Mouse (Mus musculus) lung, postnatal 0 days (tissue): ENCODE results near the gene Ppp1r9a. TPM values are rescaled to one million over a fixed set of nuclear protein-coding genes. Genes with fewer than 3 reads are reported as not detected.

Source experiments
- ATAC-seq: fragments of 200-750 bp; cut with Nextera tagmentation; 2 replicates; pipeline ENCODE4 v1.8.0; 2017; ENCODE audit warnings: moderate library complexity
- DNase-seq: peaks from one replicate; pipeline ENCODE4 v3.0.0-alpha.2; 2016; ENCODE audit warnings: low spot score
- H3K27ac ChIP-seq: fragments of 300-500 bp; sonication (generic); 2 replicates; pipeline ENCODE4 v1.5.1; 2014; ENCODE audit warnings: antibody characterized with exemption, mild to moderate bottlenecking, low read length, mixed read lengths
- H3K27me3 ChIP-seq: fragments of 300-500 bp; sonication (generic); replicated peaks from 2 replicates; pipeline ENCODE4 v1.6.1; 2014; ENCODE audit warnings: low read length, mixed read lengths; ENCODE audit not compliant: insufficient read depth
- H3K36me3 ChIP-seq: fragments of 300-500 bp; sonication (generic); 2 replicates; pipeline ENCODE4 v1.6.1; 2014; ENCODE audit warnings: low read length, mixed read lengths; ENCODE audit not compliant: insufficient read depth
- H3K4me1 ChIP-seq: fragments of 300-500 bp; sonication (generic); 2 replicates; pipeline ENCODE4 v1.6.1; 2014; ENCODE audit warnings: antibody characterized with exemption, low read depth, low read length, mixed read lengths; ENCODE audit not compliant: insufficient read depth
- H3K4me2 ChIP-seq: fragments of 300-500 bp; sonication (generic); replicated peaks from 2 replicates; pipeline ENCODE4 v1.6.1; 2014; ENCODE audit warnings: low read depth, mild to moderate bottlenecking, low read length, moderate library complexity, mixed read lengths
- H3K4me3 ChIP-seq: fragments of 300-500 bp; sonication (generic); 2 replicates; pipeline ENCODE4 v1.5.1; 2014; ENCODE audit warnings: low read depth, low read length
- H3K9ac ChIP-seq: fragments of 300-500 bp; sonication (generic); replicated peaks from 2 replicates; pipeline ENCODE4 v1.6.1; 2014; ENCODE audit warnings: low read depth, mild to moderate bottlenecking
- H3K9me3 ChIP-seq: fragments of 300-500 bp; sonication (generic); 2 replicates; pipeline ENCODE4 v1.6.1; 2016; ENCODE audit warnings: low read length, mixed read lengths
- CTCF ChIP-seq: IDR thresholded peaks from 2 replicates; pipeline ENCODE4 v1.5.1; 2016; ENCODE audit warnings: antibody characterized with exemption, mild to moderate bottlenecking
- EP300 ChIP-seq: IDR thresholded peaks from 2 replicates; pipeline ENCODE4 v1.6.1; 2016; ENCODE audit warnings: antibody characterized with exemption, mild to moderate bottlenecking, control low read depth
- WGBS: fragments of 180-500 bp; shearing (Covaris S2); extraction: QIAGEN DNeasy Blood & Tissue Kit; methylation state at CpG from one replicate; pipeline ENCODE4 v1.1.7; 2014; 5-methylcytosine and 5-hydroxymethylcytosine counted together
- polyA plus RNA-seq: library from polyadenylated mRNA; unstranded; fragments of >200 nt; fragmentation: Nextera tagmentation; extraction: Ambion mirVana; gene quantifications from 2 replicates; pipeline ENCODE4 v1.2.1, GENCODE M21; 2015

Gene Ppp1r9a
- polyA plus RNA-seq, 1 experiment from 2014 or later, result 11.2 TPM

DNA sequence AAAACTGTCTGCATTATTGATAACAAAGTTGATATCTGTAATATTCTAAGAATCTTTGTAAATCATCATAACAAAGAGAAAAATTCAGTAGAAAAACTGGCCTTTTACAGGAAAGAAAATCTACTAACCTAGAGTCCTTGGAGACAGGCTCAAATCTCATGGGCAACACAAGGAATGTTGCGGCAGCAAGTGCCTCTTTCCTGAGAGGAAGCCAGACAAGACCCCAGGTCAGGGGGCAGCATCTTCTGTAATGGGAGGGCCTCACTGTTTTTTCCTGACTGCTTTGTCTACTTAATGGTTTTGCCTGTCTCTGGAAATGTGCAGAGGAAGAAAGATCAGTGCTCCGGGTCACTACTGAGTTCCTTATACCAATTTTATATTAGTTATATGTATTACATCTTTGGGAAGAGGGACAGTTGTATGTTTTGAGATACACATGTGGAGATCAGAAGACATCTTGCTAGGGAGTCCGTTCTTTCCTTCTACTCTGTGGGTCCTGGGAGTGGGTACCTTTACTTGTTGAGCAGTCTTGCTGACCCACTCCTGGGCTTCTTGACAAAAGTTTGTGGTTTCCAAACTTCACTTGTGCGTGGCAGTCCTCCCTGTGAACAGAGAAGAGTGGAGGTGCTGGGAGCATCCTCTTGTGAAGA lies 151.9 kb downstream of the Ppp1r9a start:
- WGBS, result 71% methylated on average over 4 of the region's 4 CpGs
- Histone ChIP-seq H3K36me3 (no peaks in the 10 kb centered on the region), H3K4me2 (no peak overlapping the region), H3K27ac (no peak overlapping the region), H3K27me3 (no peaks in the 10 kb centered on the region), H3K9ac (no peak overlapping the region), H3K4me3 (no peak overlapping the region), H3K9me3 (no peaks in the 10 kb centered on the region), H3K4me1 (no peaks in the 10 kb centered on the region)
- ATAC-seq, result no peak
- no peak for DNase-seq
- TF ChIP-seq EP300, result no peak
- no peak for TF ChIP-seq CTCF

DNA sequence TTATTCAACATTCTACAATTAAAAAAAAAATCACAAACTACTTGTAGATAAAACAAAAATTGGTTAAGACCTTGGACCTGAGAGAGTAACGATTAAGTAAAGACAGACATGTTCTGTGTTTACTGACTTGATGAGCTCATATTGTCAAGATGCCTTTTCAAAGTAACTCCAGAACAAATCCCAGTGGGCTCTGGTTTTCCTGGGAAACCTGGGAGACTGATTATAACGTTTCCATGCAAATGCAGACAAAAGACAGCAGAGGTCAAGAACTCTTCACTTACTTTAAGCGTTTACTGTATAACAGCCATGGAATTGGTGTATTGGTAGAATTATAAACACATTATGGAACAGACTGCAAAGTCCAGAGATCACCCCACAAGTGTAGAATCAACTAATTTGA lies 172.0 kb downstream of the Ppp1r9a start:
- no peak for DNase-seq
- Histone ChIP-seq H3K9ac (no peak overlapping the region), H3K9me3 (no peaks in the 10 kb centered on the region), H3K4me2 (no peak overlapping the region), H3K4me1 (no peaks in the 10 kb centered on the region), H3K36me3 (no peaks in the 10 kb centered on the region), H3K27ac (no peak overlapping the region), H3K4me3 (no peak overlapping the region), H3K27me3 (no peaks in the 10 kb centered on the region)
- WGBS, result 70% methylated on average over 3 of the region's 3 CpGs
- ATAC-seq, result no peak
- no peak for TF ChIP-seq EP300
- TF ChIP-seq CTCF, result no peak

DNA sequence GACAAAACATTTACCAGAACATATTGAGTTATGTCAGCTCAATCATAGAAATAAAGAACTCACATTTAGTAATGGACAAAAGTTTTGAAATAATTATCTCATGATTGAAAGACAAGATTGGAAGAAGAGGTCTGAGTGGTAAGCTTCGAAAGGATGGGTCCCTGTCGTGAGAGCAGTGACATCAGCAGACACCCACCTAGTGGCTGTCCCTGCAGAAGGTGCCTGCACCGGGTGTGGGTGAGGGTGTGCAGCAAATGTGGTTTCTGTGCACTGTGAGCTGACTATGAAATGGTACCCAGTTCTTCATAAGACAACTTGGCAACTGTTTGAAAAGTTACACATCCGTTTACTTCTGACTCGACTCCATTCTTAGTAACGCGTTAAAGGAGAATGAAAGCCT lies 173.0 kb downstream of the Ppp1r9a start:
- ATAC-seq (no peak), DNase-seq (no peak)
- WGBS, result 77% methylated on average over 7 of the region's 7 CpGs
- Histone ChIP-seq H3K9ac (no peak overlapping the region), H3K9me3 (no peaks in the 10 kb centered on the region), H3K27ac (no peak overlapping the region), H3K27me3 (no peaks in the 10 kb centered on the region), H3K36me3 (no peaks in the 10 kb centered on the region), H3K4me3 (no peak overlapping the region), H3K4me1 (no peaks in the 10 kb centered on the region), H3K4me2 (no peak overlapping the region)
- TF ChIP-seq EP300 (no peak), CTCF (no peak)

DNA sequence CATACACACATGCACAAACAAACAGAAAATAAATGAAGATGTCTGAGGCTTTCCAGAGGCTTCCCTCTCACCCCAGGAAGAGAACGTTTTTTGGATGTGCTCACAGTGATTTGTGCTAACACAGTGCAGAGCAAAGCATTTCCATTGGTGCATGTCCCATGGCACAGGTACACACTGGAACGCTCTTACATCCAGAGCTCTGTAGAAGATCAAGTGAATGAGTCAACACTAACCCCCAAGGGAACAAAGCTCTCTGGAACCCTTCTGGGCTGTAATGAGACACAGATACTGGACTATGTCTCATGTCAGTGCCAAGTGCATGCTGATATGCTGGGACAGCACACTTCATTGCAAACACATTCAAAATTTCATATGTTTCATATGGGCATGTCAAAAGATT lies 175.3 kb downstream of the Ppp1r9a start:
- H3K36me3 ChIP-seq, result no peaks in the 10 kb centered on the region
- no peaks in the 10 kb centered on the region for H3K4me1 ChIP-seq
- no peaks in the 10 kb centered on the region for H3K27me3 ChIP-seq
- H3K4me3 ChIP-seq, result no peak overlapping the region
- WGBS, result 60% methylated on average over 2 of the region's 2 CpGs
- no peak overlapping the region for H3K4me2 ChIP-seq
- H3K27ac ChIP-seq, result no peak overlapping the region
- TF ChIP-seq EP300, result no peak
- no peak for TF ChIP-seq CTCF
- H3K9me3 ChIP-seq, result no peaks in the 10 kb centered on the region
- ATAC-seq, result no peak
- H3K9ac ChIP-seq, result no peak overlapping the region
- DNase-seq, result no peak

DNA sequence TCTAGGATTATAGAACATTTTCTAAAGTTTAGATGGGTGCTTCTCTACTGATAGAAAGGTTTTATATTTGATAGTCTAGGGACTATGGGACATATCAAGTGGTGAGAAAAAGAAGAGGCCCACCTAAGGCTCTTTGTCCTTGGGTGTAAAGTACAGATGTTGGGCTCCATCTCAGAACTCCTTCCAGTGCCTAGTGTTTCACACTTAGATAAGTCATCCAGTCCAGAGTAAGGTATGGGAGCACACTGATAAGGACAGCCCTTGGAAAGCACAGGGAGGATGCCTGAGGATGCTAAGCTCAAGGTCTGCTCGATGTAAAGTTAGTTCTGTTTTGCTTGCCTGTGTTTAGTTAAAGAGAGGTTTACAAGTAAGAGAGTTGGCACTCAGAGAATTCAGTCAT lies 176.4 kb downstream of the Ppp1r9a start:
- Histone ChIP-seq H3K4me1 (no peaks in the 10 kb centered on the region), H3K4me2 (no peak overlapping the region), H3K27ac (no peak overlapping the region), H3K27me3 (no peaks in the 10 kb centered on the region), H3K36me3 (no peaks in the 10 kb centered on the region), H3K4me3 (no peak overlapping the region), H3K9me3 (no peaks in the 10 kb centered on the region), H3K9ac (no peak overlapping the region)
- DNase-seq (no peak), ATAC-seq (no peak)
- WGBS, result 90% methylated on average over 1 of the region's 1 CpGs
- no peak for TF ChIP-seq CTCF
- TF ChIP-seq EP300, result no peak

DNA sequence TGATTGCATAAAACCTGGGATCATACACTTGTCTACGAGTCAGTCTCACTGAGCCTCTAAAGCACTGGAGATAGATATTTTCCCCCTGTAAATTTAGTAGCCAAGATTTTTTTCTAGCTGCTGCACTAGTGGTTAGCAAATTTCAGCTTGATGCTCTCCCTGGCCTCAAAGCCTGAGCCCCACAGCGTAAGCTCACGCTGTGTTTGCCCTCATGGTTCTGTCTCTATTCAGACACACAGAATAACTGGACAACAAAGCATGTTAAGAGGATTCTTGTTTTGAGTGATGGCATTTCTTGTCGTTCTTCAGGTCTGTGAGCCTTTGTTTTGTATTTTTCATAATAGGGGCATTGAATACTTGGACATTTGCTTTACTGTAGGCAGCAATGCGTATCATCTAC lies 177.4 kb downstream of the Ppp1r9a start:
- TF ChIP-seq CTCF (no peak), EP300 (no peak)
- Histone ChIP-seq H3K4me3 (no peak overlapping the region), H3K9ac (no peak overlapping the region), H3K36me3 (no peaks in the 10 kb centered on the region), H3K4me2 (no peak overlapping the region), H3K9me3 (no peaks in the 10 kb centered on the region), H3K4me1 (no peaks in the 10 kb centered on the region), H3K27ac (no peak overlapping the region), H3K27me3 (no peaks in the 10 kb centered on the region)
- 92% methylated on average over 5 of the region's 5 CpGs for WGBS
- DNase-seq, result no peak
- ATAC-seq, result no peak

DNA sequence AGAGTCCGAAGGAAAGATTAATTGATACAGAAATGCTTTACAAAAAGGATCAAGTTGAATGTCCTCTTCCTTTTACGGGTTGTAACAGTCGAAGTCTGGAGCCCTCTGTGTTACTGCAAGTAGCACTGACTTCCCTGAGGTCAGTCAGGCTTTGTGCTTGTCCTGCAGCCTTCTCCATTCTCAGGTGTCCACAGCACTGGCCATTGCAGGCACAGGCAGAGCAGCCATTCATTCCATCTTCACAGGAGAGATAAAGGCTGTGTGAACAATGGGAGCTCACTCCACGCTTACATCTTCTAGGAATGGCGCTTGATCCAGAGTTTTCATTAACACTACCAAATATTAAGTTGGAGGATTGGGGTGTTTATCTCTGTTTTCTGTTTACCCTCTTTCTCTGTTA lies 177.8 kb downstream of the Ppp1r9a start:
- DNase-seq (no peak), ATAC-seq (no peak)
- H3K4me1 ChIP-seq, result no peaks in the 10 kb centered on the region
- TF ChIP-seq CTCF (no peak), EP300 (no peak)
- no peak overlapping the region for H3K4me2 ChIP-seq
- 80% methylated on average over 5 of the region's 5 CpGs for WGBS
- H3K36me3 ChIP-seq, result no peaks in the 10 kb centered on the region
- no peaks in the 10 kb centered on the region for H3K9me3 ChIP-seq
- no peak overlapping the region for H3K4me3 ChIP-seq
- no peak overlapping the region for H3K9ac ChIP-seq
- H3K27ac ChIP-seq, result no peak overlapping the region
- H3K27me3 ChIP-seq, result no peaks in the 10 kb centered on the region
